Mouse (Mus musculus): Measurements from ENCODE around the gene Med9. TPM values are rescaled to one million over a fixed set of nuclear protein-coding genes. Genes with fewer than 3 reads are reported as not detected.
"Not testable (repeated sequence)": the region's sequence is repeated elsewhere in the genome, so short reads cannot be mapped to it uniquely, and the experiment has no call there.

Med9 gene
- total RNA-seq, 2 experiments from 2014 or later = 17.1 to 18.1 TPM

DNA sequence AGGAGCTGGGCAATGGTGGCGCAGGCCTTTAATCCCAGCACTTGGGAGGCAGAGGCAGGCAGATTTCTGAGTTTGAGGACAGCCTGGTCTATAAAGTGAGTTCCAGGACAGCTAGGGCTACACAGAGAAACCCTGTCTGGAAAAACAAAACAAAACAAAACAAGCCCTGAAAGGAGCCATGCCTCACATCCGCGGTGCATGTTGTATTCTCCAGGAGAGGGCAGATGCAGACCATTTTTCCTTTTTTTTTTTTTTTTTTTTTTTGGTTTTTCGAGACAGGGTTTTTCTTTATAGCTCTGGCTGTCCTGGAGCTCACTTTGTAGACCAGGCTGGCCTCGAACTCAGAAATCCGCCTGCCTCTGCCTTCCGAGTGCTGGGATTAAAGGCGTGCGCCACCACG lies 3.2 kb upstream of the Med9 start:
- not testable (repeated sequence) for DNase-seq

DNA sequence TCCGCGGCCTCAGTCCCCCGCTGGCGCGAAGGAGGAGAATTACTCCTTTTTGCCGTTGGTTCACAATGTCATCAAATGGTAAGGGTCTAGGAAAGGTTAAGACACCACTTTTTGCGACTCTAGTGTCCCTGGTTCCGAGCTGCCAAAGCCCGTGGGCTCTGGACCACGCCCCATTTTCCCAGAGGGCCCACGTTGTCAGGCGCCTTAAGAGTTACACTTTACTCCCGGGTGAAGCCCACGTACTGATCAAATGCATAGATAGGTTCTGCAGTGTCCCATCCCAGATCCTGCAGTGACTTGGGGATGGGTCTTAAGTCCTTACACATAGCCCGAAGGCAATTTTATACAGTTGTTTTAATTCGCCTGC lies 378 bp downstream of the Med9 start:
- DNase-seq = no peak

DNA sequence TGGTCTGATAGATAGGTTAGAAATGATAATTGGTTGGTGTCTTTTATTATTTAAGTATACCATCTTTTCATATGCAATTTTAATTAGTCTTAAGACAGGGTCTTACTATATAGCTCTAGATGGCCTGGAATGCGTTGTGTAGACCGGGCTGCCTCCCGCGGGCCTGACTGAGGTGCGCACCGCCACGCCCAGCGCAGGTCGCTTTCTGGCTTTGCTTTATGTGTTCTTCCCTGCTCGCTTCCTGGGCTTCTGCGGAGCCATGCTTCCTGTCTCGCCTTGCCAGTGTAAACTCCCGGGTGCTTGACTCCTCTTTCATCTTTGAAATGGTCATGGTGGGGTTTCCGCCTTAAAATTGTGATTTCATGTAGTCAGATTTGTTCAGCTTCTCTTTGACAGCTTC lies 4.9 kb downstream of the Med9 start:
- no peak for DNase-seq

DNA sequence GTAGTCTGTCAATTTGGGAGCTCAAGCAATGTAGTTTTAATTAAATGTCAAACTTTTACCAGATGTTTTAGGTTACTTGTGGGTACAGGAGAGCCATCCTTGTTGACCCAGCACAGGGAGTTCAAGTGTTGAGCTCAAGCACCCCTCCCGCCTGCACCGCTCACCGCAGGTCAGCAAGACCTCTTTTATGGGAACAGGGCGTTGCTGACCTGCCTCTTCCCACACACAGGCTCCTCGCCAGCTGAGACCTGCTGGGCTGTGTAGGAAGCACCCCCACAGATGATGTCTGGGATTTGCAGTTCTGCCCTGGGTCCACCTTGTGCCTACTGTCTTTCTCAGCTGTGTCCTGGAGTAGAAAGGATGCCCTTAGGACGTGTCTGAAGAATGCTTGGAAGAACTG lies 8.7 kb downstream of the Med9 start:
- DNase-seq = no peak

DNA sequence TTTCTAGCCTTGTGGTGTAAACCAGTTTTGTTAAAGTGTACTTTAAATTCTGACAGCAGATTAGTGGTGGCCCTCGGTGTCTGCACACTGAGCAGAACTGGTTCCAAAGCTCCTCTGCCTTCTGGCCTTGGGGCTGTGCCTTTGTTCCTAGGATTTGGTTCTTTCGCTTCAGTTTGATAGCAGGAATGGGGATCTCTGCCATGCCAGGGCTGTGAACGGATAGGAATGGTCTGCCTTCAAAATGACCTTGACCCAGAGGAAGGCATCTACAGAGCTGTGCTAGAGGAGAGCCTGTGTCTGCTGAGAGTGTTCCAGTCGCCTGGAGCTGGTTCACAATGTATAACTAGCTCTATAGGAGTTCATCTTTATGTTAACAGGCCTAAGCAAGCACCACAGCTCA lies 11.4 kb downstream of the Med9 start:
- no peak for DNase-seq

DNA sequence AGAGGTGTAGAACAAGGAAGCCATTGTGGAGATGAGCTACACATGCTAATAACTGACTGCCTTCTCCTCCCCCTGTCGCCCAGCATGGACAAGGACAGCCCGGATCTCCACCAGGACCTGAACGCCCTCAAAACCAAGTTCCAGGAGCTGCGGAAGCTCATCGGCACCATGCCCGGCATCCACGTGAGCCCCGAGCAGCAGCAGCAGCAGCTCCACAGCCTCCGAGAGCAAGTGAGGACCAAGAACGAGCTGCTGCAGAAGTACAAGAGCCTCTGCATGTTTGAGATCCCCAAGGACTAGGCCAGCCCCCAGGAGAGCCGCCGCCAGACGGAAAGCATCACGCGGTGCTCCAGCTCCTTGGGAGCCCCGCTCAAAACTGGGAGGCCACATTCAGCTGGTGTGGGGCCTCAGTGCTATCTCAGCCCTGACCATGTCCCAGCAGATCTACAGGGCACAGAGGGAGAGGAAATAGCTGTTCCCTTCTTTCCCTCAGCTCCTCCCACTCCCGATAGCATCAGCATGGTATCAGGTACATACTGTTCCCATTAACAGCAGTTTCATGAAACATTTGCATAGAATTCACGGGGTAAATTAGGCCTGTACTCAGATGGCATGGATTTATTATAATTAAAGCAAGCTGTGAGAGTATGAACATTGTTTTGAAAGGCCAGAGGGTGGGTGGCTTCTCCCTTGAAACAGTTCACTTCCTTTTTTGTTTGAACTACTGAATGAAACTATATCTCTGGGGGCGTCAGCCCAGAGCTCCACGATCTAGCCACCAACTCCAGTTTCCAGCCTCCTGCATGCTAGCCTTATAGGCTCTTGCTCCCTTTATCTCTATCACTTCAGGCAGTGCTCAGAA lies 12.7 kb downstream of the Med9 start:
- no peak for DNase-seq

DNA sequence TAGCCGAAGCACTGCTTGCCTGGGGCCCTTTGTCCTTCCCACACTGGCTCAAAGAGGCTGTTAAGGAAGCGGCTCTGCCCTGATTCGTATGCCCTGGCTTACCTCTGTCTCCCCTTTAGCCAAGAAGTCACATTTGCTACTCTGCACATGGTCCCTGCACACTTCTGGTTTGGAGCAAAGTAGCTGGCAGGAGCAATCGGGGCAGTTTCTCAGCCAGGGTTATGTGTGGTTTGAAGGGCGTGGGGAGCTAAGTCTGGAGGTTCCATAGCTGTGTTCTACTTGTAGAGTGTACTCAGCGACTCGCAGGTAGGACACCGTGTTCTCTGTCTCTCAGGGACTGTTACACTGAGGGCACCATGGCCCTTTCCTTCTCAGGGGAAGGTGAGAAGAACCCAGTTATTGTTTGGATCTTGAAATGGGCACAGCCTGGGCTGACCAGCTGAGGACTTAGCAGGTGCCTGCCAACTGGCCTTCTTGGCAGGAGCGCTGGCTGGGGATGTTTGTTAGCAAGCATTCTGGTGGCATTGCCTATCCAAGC lies 13.4 kb downstream of the Med9 start:
- no peak for DNase-seq

DNA sequence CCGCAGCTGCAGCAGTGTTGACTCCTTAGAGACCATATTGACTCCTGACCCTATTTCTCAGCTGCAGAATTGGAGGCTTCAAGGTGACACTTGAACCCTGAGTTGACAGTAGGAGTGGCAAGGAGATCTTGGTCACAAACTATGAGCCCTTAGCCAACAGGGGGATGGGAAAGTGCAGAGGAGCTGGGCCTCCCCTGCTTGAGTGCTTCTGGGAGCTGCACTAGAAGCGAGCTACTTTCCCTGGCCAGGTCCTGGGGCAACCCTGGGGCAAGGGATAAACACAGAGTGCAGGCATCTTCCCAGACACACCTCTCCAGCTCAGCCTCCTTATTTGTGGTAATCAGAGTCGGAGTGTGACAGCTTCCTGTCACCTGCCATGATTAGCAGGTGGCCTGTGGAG lies 14.6 kb downstream of the Med9 start:
- DNase-seq = no peak

DNA sequence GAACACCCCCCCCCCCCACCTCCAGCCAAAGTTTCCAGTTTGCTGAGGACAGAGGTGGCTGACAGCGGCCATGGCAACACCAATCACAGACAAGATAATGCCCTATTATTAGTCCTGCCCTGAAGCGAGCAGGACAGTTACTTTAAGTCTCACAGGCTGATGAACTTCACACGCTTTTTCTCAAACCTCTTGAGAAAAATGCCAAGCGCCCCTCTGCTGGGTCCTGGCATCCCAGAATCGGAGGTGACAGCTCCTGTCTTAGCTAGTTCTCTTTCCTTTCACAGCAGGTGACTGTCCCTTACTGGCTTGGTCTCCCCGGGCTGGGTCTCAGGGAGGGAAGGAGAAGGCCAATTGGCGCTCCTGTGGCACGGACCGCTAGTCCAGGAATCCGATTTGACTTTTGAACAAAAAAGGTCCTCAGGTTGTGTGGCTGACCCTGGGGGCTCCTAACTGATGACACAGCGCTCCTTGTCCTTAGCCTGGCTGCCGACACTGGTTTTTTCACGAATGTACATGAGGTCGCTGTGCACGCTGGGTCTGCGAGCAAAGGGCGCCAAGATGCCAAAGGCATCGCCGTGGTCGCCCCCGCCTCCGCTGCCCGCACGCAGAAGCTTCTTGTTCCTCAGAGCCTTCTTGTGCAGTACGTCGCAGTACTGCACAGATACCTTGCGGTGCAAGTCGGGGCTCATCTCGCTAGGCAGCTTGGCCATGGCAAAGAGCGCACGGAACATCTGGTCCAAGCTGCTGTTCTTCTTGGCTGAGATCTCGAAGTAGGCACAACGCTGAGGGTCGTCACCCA lies 15.6 kb downstream of the Med9 start:
- no peak for DNase-seq

DNA sequence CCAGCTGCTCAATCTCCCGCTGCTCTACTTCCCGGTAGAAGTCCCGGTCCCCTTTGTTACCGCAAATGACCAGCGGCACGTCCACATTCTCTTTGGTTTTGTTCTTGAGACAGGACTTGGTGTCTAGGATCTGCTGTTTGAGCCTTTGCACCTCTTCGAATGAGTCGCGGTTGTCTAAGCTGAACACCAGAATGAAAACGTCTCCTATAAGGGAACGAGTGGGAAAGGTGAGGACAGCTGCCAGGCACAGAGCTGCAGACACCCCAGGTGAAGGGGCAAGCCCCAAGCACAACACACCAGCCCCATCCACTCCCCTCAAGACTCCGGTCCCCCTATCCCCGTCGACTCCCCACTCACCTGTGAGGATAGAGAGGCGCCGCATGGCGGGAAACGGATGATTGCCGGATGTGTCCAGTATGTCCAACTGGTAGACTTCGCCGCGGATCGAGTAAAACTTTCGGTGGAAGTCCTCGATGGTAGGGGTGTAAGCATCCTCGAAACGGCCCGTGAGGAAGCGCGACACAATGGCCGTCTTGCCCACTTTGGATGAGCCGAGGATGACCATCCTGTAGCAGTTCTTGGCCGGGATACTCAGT lies 16.3 kb downstream of the Med9 start:
- DNase-seq = peak; percentile 27

DNA sequence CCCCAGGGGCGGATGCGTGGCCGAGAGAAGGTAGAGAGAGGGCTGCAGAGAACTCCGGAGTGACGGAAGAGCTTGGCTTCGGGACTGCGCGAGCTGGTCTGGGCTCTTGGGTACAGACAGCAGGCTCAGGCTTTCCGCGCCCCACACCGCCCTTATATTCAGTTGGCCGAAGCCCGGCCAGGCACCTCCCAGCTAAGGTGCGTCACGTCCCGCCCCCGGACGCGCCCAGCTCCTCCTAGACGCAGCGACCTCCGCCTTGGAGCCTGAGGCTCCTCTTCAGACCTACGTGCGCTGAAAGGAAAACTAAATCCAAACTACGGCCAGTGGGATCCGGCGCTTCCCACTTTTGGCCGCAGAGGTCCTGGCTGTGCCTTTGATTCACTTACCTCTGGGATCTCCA lies 16.8 kb downstream of the Med9 start, which contains the start of gene Rasd1:
Gene Rasd1 (minus strand): TSS at position 127 of the 400 bp plus-strand sequence.
- peak; percentile 71 for DNase-seq

DNA sequence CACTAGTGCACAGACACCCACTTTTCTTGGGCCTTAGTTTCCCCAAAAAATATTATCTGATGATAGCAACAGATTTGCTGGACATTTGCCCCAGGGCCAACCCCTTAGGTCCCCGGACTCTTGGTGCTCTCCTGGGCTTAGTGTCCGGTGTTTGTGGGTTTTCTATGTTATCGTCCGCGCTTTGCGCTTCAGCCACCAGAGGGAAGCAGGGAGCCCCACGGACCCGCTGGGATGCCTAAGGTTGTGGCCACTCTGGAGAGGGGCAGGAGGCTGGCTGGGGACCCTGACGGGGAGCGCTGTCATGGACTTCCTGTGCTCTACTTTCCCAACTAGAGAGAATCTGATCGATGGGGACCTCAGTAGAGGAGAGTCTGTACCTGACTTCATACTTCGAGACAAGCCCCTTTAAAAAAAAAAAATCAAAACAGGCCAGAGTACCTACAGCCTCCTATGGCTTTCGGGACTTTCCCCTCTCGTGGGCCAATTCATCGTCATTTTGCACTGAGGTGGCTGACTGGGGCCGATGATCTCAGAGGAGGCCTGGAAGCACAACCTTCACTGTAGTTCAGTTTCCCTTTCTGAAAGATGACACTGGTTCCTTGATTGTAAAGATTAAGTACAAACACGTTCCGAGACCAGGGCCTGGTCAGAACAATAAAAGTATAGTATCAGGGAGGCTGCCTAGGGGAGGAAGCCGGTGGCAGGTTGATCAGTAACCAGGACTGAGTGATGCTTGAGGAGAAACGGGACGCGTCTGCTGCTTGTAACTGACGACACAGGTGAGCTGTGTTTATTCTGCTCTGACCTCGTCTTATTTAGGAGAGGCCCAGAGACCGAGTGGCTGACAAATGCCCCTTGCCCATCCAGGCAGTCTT lies 17.5 kb downstream of the Med9 start:
- peak; percentile 81 for DNase-seq

DNA sequence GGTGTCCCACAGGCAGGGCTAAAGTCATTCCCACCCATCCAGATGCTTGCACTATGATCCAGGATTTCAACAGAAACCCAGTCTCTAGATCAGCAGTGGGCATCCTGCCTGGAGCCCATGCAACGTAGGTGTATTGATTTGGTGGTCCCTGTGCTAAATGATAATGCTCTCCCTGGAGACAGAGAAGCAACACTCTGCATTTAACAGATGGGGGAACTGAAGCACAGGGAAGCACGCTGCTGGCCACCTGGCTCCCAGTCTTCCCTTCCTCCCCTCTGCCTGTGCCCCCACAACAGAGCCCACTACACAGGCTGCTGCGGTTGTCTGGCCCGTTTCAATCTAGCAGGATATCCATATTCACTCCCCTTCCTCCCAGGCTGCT lies 18.1 kb downstream of the Med9 start:
- DNase-seq = no peak

DNA sequence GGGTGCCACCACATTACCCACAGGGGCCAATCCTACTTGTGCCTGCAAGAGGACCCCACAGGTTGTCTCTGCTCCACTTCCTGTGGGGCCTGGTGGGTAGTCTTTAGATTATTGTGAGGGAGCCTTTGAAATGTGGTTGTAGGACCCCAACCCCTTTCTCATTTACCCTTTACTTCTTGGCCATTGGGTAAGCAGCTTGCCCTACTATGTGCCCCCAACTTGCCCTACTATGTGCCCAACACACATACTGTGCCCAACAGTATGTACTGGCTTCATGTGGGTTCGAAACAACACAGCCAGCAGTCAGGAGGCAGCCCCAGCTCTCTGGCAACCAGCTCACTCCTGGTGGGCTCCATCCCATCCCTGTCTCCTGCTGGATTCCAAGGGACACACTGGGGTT lies 19.8 kb downstream of the Med9 start:
- no peak for DNase-seq

DNA sequence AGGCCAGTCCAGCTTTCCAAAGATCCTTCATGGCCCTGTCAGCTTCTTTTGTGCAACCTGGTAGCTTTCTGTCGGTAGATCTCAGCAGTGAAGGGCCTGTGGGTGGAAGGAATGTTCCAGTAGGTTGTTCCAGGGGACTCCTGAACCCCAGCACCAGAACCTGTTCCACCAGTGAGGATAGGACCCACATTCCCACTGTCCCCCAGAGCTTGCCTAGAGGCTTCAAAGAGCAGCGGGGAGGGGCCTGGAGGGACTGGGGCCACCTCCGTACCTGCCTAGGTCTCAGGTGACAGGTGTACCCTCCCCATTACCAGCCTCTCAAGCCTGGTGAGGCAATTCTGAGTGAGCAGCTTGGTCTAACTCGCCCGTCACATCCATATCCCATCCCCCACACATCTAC lies 22.8 kb downstream of the Med9 start:
- DNase-seq = no peak

DNA sequence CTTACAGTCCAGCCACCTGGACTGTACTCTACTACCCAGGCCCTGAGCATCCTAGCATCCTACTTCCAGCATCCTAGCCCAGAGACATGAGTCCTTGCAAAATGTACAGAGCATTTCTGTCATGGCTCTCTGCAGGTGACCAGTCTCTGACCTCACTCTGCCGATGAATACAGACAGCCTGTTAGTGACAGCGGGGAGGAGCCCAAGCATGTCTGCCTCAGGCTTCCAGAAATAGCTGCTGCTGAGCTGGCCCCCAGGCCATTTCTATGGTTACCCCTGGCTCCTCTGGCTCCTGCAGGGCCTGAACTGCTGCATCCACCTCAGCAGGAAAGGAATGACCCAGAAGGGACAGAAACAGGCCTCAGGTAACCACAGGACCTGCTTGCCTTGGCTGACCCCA lies 23.7 kb downstream of the Med9 start:
- DNase-seq = no peak

DNA sequence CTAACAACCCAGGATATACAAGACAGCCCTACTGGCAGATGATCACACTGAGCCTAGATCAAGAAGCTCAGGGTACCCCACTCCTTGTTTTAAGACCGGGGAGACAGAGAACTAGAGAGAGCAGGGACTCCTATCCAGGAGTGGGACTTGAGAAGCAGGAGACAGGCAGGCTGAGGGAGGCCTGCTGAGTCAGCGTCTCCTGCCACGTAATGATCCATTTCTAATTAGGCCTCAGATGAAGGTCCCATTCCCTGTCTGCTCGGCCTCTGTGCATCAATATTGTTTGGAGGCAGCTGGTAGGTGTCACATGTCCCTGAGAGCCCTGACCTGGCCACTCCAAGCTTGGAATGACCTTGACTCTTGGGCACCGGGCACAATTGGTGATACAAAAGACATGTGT lies 25.4 kb downstream of the Med9 start:
- DNase-seq = no peak

DNA sequence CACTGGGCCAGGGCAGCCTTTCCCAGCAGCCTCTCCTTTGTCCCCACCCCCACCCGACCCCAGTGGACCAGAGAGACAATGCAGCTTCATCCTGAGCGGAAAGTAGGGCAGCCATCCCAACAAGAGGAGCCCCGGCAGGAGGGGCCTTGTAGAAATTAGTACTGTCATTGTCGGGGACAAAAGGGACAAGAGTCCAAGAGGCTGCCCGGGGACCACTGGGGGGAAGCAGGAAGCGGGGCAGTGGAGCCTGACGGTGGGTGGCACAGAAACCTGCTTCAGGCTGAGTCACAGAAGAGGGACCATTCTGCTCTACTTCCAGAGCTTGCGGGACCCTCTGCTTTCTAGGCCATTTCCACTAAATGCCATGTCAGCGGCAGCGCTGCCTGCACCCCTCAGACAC lies 27.2 kb downstream of the Med9 start:
- DNase-seq = no peak

DNA sequence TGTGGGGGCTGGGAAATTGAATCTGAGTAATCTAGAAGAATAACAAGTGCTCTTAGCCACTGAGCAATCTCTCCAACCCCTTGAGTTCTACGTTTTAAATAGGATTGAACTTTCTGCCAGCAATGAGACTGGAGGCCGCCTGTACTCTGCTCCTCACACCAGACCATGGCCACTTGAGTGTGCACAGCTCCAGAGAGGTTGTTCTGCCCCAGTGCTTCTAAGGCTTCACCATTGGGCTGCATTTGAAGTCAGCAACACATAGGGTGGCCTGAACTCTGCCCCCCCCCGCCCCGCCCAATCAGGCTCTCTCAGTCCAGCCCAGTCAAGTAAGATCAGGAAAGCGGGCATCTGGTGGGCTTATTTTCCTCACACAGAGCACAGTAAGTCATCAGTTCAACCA lies 29.8 kb downstream of the Med9 start:
- no peak for DNase-seq

DNA sequence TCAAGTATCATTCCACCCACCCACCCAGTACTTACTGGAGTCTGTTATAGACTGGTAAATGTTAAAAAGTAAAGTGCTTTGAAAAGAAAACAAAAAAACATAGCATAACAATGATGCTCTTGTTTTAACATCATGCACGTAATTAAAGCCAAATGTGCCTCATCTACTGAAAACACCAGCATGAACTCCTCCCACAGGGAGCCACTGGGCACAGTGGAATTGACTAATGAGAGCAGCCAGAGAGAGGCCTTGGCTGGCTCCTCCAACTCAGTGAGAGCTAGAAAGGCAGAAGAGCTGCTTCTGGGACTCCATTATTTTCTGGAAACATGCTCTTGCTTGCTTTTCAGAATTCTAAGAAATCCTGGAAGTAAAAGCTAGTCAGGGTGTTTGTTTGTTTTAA lies 41.4 kb downstream of the Med9 start:
- DNase-seq = no peak

DNA sequence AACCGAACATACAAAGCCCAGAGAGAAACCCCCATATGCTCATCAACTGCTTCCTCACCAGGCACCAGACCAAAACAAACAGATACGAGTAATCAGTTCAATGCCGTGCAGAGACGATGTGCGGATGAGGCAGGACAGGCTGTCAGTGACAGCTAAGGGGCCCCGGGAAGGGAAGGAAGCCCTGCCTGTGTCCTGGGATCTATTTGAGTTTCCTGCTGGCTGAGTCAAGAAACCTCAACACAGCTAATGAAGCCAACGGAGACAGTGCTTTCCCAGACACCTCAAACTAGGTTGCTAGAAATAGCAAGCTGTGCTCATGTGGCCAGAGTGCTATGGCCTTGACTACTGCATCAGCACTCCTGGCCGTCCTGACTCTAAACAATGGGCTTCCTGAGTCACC lies 43.4 kb downstream of the Med9 start:
- DNase-seq = no peak

DNA sequence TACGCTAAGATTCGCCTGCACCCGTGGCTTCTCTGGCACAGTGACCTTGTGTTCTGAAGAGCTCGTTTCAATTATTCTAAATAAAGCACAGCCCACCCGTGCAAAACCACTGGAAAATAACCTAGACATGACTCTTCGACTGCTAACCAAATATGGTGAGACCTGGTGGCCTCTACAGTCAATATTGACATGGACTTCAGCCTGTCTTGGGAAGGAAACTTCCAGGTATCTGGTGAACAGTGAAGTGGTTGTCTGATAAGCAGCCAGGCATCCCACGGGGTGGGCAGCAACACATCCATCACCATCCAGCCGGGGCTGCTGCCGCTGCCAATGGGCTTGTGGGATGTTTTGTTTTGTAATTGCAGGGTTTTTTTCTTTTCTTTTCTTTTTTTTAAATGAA lies 46.3 kb downstream of the Med9 start:
- no peak for DNase-seq
